15 mouse cellular contexts compared by ENCODE assay signal in the genomic region with DNA sequence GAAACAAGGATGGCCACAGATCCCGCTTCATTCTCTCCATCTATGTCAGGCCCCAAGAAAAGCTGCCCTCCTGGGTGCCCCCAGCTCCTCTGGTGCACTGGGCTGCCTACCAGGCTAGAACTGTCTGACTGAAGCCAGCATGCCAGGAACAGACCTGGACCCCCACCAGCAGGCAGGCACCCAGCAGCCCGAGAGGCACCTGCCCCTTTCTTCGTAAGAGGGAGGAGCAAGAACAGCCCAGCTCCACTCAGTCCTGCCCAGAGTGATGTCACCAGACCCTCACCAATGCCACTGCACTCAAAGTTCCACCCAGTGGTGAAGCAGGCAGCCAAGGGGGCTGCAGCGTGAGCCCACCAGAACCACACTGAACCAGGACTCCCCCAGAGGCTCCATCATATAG.
DNase-seq lines count a peak whose midpoint lies in the region; ATAC-seq and TF ChIP-seq lines count a peak whose summit lies in the region.
"Had no signal": no experiment of that assay in that cellular context is flagged by ENCODE, and none has a peak within 500 bp of the region (broad histone marks: within the 10 kb centered on the region; RNA-seq: fewer than 3 reads in every experiment).

No protein-coding gene starts in this region.

- H3K9ac ChIP-seq in stomach, postnatal 0 days (ENCODE audit: low read length) = 0 out of 2 replicates have a peak overlapping the region, but pooled peaks have one; percentile 27
- no peak overlapping the region for H3K9ac ChIP-seq in intestine, embryonic 15.5 days
- no peak overlapping the region for H3K9ac ChIP-seq in liver, embryonic 12.5 days
- H3K9ac ChIP-seq: limb, embryonic 15.5 days had no signal

- H3K27me3 ChIP-seq in embryonic facial prominence, embryonic 10.5 days (replicated peaks; ENCODE audit: low read depth, poor library complexity, severe bottlenecking) = peaks cover 18% of the 10 kb centered on the region
- no peaks in the 10 kb centered on the region for H3K27me3 ChIP-seq in stomach, postnatal 0 days (ENCODE audit: control insufficient read depth, insufficient read depth, low read length)
- H3K27me3 ChIP-seq in intestine, embryonic 15.5 days (replicated peaks) = no peaks in the 10 kb centered on the region; the same call in 1 of the 2 replicates
- peaks cover 37% of the 10 kb centered on the region for H3K27me3 ChIP-seq in liver, embryonic 12.5 days (replicated peaks)
- H3K27me3 ChIP-seq: limb, embryonic 15.5 days; Patski had no signal

- H3K27ac ChIP-seq in embryonic facial prominence, embryonic 10.5 days (replicated peaks) = peak overlapping the region; percentile 30; the same call in 1 of the 2 replicates
- H3K27ac ChIP-seq in stomach, postnatal 0 days (replicated peaks) = peak overlapping the region; percentile 4; the same call in 1 of the 2 replicates
- H3K27ac ChIP-seq in intestine, embryonic 15.5 days = no peak overlapping the region
- no peak overlapping the region for H3K27ac ChIP-seq in liver, embryonic 12.5 days
- H3K27ac ChIP-seq: heart, adult 2 months; limb, embryonic 15.5 days had no signal

- peak overlapping the region; percentile 21; the same call in 1 of the 2 replicates for H3K4me2 ChIP-seq in stomach, postnatal 0 days (replicated peaks; ENCODE audit: low read depth)
- no peak overlapping the region; the same call in 1 of the 2 replicates for H3K4me2 ChIP-seq in intestine, embryonic 15.5 days (replicated peaks)
- no peak overlapping the region for H3K4me2 ChIP-seq in liver, embryonic 12.5 days
- H3K4me2 ChIP-seq: limb, embryonic 15.5 days had no signal

- peaks cover 78% of the 10 kb centered on the region for H3K4me1 ChIP-seq in embryonic facial prominence, embryonic 10.5 days
- H3K4me1 ChIP-seq in stomach, postnatal 0 days (replicated peaks; ENCODE audit: control insufficient read depth, insufficient read depth) = peaks cover 5% of the 10 kb centered on the region; the same call in 1 of the 2 replicates
- H3K4me1 ChIP-seq in intestine, embryonic 15.5 days (replicated peaks) = peaks cover 37% of the 10 kb centered on the region
- peaks cover 20% of the 10 kb centered on the region for H3K4me1 ChIP-seq in liver, embryonic 12.5 days

- intact Hi-C loops in heart, postnatal 10 days (cut with DNase I) = loop anchor here (2.0 to 5.0 kb wide), 3 partner anchors 36 to 60 kb away; no protein-coding TSS in a partner anchor

- H3K4me3 ChIP-seq in embryonic facial prominence, embryonic 10.5 days = no peak overlapping the region
- H3K4me3 ChIP-seq in stomach, postnatal 0 days (ENCODE audit: low read depth, low read length) = no peak overlapping the region
- H3K4me3 ChIP-seq in intestine, embryonic 15.5 days (replicated peaks) = no peak overlapping the region
- no peak overlapping the region for H3K4me3 ChIP-seq in liver, embryonic 12.5 days
- H3K4me3 ChIP-seq: heart, adult 2 months; limb, embryonic 15.5 days had no signal

- no peak for TF ChIP-seq CTCF in stomach, postnatal 0 days (IDR thresholded peaks at IDR 0.05; ENCODE audit: low read depth)

- 67% methylated on average over 4 of the region's 4 CpGs for WGBS in embryonic facial prominence, embryonic 10.5 days
- 68% methylated on average over 4 of the region's 4 CpGs for WGBS in stomach, postnatal 0 days
- 70% methylated on average over 4 of the region's 4 CpGs for WGBS in intestine, embryonic 15.5 days
- WGBS in liver, embryonic 12.5 days (ENCODE audit: insufficient replicate concordance) = 67% methylated on average over 4 of the region's 4 CpGs

- no peaks in the 10 kb centered on the region for H3K9me3 ChIP-seq in embryonic facial prominence, embryonic 10.5 days
- H3K9me3 ChIP-seq in stomach, postnatal 0 days (ENCODE audit: control insufficient read depth, low read length) = no peaks in the 10 kb centered on the region
- H3K9me3 ChIP-seq in intestine, embryonic 15.5 days = no peaks in the 10 kb centered on the region
- H3K9me3 ChIP-seq in liver, embryonic 12.5 days (replicated peaks) = no peaks in the 10 kb centered on the region
- H3K9me3 ChIP-seq: limb, embryonic 15.5 days had no signal

- no peaks in the 10 kb centered on the region for H3K36me3 ChIP-seq in embryonic facial prominence, embryonic 10.5 days (replicated peaks)
- no peaks in the 10 kb centered on the region for H3K36me3 ChIP-seq in stomach, postnatal 0 days (ENCODE audit: control insufficient read depth, insufficient read depth, low read length)
- no peaks in the 10 kb centered on the region for H3K36me3 ChIP-seq in intestine, embryonic 15.5 days
- H3K36me3 ChIP-seq in liver, embryonic 12.5 days = no peaks in the 10 kb centered on the region
- H3K36me3 ChIP-seq: limb, embryonic 15.5 days had no signal

- peak; percentile 68 to 75 for DNase-seq in heart, postnatal 10 days
- no peak for DNase-seq in heart, adult 9 months (ENCODE audit: low spot score in 2 of 2)
- peak; percentile 59 to 72 for DNase-seq in right cerebral cortex, postnatal 10 days (ENCODE audit: low spot score in 2 of 2)
- DNase-seq in right cerebral cortex, adult 18-20 months = no peak
- no peak for DNase-seq in embryonic facial prominence, embryonic 10.5 days (ENCODE audit: low spot score)
- no peak for DNase-seq in stomach, postnatal 0 days (ENCODE audit: low spot score)
- DNase-seq: adrenal gland, adult 8-10 months; kidney, adult 2 months; lung, postnatal 14 days had no signal

- TF ChIP-seq EP300 in stomach, postnatal 0 days (optimal IDR thresholded peaks at IDR 0.05) = no peak

- 0 out of 2 replicates have a peak, but pooled peaks have one; percentile 21 for ATAC-seq in stomach, postnatal 0 days (ENCODE audit: low FRiP score, low TSS enrichment)
- no peak for ATAC-seq in intestine, embryonic 15.5 days
- ATAC-seq in liver, embryonic 12.5 days = no peak
- ATAC-seq: CD4-positive, CD25-positive, alpha-beta regulatory T cell, adult 4 months; Patski had no signal

Comparison
In these comparisons a context has a peak if more than half of its experiments do, and no peak if none do; other contexts are left out.
1. DNase-seq: peak in heart, postnatal 10 days (2 of 2) and right cerebral cortex, postnatal 10 days (2 of 2); none in heart, adult 9 months (0 of 2), right cerebral cortex, adult 18-20 months (single experiment), embryonic facial prominence, embryonic 10.5 days (single experiment) and stomach, postnatal 0 days (single experiment).
2. H3K27ac ChIP-seq: peak in embryonic facial prominence, embryonic 10.5 days (single experiment) and stomach, postnatal 0 days (single experiment); none in intestine, embryonic 15.5 days (single experiment) and liver, embryonic 12.5 days (single experiment).